Comparison of ENCODE assay signal across 37 mouse cellular contexts in the genomic region with DNA sequence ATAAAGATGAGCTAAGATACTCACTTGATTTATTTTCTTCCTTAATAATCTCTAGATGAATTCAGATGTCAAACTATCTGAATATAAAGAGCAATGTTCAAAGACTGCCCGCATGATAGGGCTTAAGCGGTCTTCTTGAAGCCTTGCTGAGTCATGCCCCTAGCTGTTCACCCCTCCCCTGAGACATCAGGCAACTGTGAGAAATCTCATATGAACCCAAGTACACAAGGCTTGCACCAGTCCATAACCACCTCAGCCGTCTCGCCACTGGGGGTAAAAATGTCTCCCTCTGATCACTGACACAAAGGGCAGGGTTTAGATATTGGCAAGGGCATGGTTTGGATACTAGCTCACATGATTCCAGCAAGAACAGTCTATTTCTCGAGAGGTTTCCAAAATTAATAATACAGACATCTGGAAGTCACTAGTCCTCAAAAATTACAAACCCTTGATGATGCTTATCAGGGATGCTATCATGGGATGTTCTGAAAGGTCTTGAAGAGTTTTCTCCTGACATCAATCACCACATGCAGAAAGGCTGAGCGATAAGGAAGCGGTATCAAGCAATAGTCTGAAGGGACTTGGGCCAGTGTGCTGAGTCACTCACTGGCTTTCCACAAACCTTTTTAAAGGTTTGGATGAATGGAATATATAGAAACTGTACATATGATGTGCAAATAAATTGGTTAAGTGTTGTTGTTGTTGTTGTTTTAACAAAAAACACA. TPM values are rescaled to one million over a fixed set of nuclear protein-coding genes. Genes with fewer than 3 reads are reported as not detected.
DNase-seq lines count a peak whose midpoint lies in the region; ATAC-seq and TF ChIP-seq lines count a peak whose summit lies in the region.
"Had no signal": no experiment of that assay in that cellular context is flagged by ENCODE, and none has a peak within 500 bp of the region (broad histone marks: within the 10 kb centered on the region; RNA-seq: fewer than 3 reads in every experiment).

No protein-coding gene starts in this region.

- DNase-seq in heart, adult 11 months, result peak; percentile 83
- no peak for DNase-seq in heart, embryonic 10.5 days (ENCODE audit: low spot score)
- no peak for DNase-seq in thymus, adult 2 months
- no peak for DNase-seq in cerebellum, postnatal 14 days
- DNase-seq in gastrocnemius, postnatal 14 days, result no peak
- DNase-seq: adrenal gland, postnatal 10 days; cerebellum, adult 11-12 months; cerebellum, adult 9-11 months; gastrocnemius, postnatal 25 days; heart, postnatal 10 days; kidney, adult 11 months; kidney, postnatal 25 days; liver, embryonic 13.5 days; lung, adult 18-20 months; thymus, postnatal 4 days had no signal

- no peak for TF ChIP-seq CTCF in thymus, adult 2 months (IDR thresholded peaks at IDR 0.05; ENCODE audit: borderline replicate concordance, control insufficient read depth, extremely low read depth, insufficient read depth, low read length, poor library complexity)

- no peak for TF ChIP-seq POLR2A in thymus, adult 2 months (IDR thresholded peaks at IDR 0.05; ENCODE audit: control insufficient read depth, extremely low read depth, insufficient read depth, low read length, poor library complexity)

- no peaks in the 10 kb centered on the region for H3K36me3 ChIP-seq in heart, embryonic 10.5 days
- H3K36me3 ChIP-seq in thymus, adult 2 months (ENCODE audit: control insufficient read depth, insufficient read depth, low read length), result no peaks in the 10 kb centered on the region
- H3K36me3 ChIP-seq: embryonic facial prominence, embryonic 10.5 days; embryonic facial prominence, embryonic 15.5 days; heart, embryonic 13.5 days; hindbrain, embryonic 10.5 days; hindbrain, embryonic 15.5 days; limb, embryonic 10.5 days; limb, embryonic 15.5 days; liver, embryonic 13.5 days; midbrain, embryonic 12.5 days had no signal

- intact Hi-C loops in gastrocnemius, postnatal 14 days (cut with DNase I; ENCODE audit: low total_unique reads), result no loop called here

- 79% methylated on average over 7 of the region's 7 CpGs for WGBS in heart, embryonic 10.5 days
- WGBS in thymus, adult 2 months, result 46% methylated on average over 7 of the region's 7 CpGs

- peaks cover 11% of the 10 kb centered on the region for H3K4me1 ChIP-seq in heart, embryonic 10.5 days
- no peaks in the 10 kb centered on the region for H3K4me1 ChIP-seq in thymus, adult 2 months (replicated peaks; ENCODE audit: control insufficient read depth, insufficient read depth, low read length)
- H3K4me1 ChIP-seq: liver, embryonic 13.5 days had no signal

- H3K4me3 ChIP-seq in heart, embryonic 10.5 days, result no peak overlapping the region
- H3K4me3 ChIP-seq in thymus, adult 2 months (ENCODE audit: control insufficient read depth, insufficient read depth, low read length), result no peak overlapping the region
- H3K4me3 ChIP-seq: embryonic facial prominence, embryonic 10.5 days; embryonic facial prominence, embryonic 15.5 days; forebrain, embryonic 13.5 days; heart, adult 2 months; heart, embryonic 13.5 days; hindbrain, embryonic 10.5 days; hindbrain, embryonic 15.5 days; limb, embryonic 10.5 days; limb, embryonic 15.5 days; liver, embryonic 13.5 days; midbrain, embryonic 12.5 days had no signal

- ATAC-seq in common myeloid progenitor, adult 5-6 weeks (replicated peaks; ENCODE audit: low read depth, poor library complexity, severe bottlenecking), result peak; percentile 95
- ATAC-seq in megakaryocyte progenitor cell, adult 5-6 weeks (replicated peaks; ENCODE audit: poor library complexity), result peak; percentile 91
- ATAC-seq: CD4-positive, CD25-positive, alpha-beta regulatory T cell, adult 4 months; forebrain, embryonic 13.5 days; inflammation-experienced regulatory T-cells, adult 6 months; lung, postnatal 0 days had no signal

- H3K9me3 ChIP-seq in heart, embryonic 10.5 days, result no peaks in the 10 kb centered on the region
- H3K9me3 ChIP-seq: embryonic facial prominence, embryonic 10.5 days; embryonic facial prominence, embryonic 15.5 days; forebrain, embryonic 13.5 days; heart, embryonic 13.5 days; hindbrain, embryonic 10.5 days; hindbrain, embryonic 15.5 days; limb, embryonic 10.5 days; limb, embryonic 15.5 days; liver, embryonic 13.5 days; midbrain, embryonic 12.5 days had no signal

- H3K27me3 ChIP-seq in heart, embryonic 10.5 days (ENCODE audit: insufficient read depth, poor library complexity, severe bottlenecking), result no peaks in the 10 kb centered on the region
- no peaks in the 10 kb centered on the region for H3K27me3 ChIP-seq in thymus, adult 2 months (ENCODE audit: control insufficient read depth, insufficient read depth, low read length)
- H3K27me3 ChIP-seq: embryonic facial prominence, embryonic 15.5 days; forebrain, embryonic 13.5 days; heart, embryonic 13.5 days; hindbrain, embryonic 15.5 days; limb, embryonic 15.5 days; liver, embryonic 13.5 days; midbrain, embryonic 12.5 days; Patski had no signal

- no peak overlapping the region for H3K27ac ChIP-seq in heart, embryonic 10.5 days
- H3K27ac ChIP-seq in thymus, adult 2 months (ENCODE audit: control insufficient read depth, insufficient read depth, low read length), result no peak overlapping the region
- H3K27ac ChIP-seq: embryonic facial prominence, embryonic 10.5 days; embryonic facial prominence, embryonic 15.5 days; forebrain, embryonic 13.5 days; heart, adult 2 months; heart, embryonic 13.5 days; hindbrain, embryonic 15.5 days; limb, embryonic 10.5 days; limb, embryonic 15.5 days; liver, embryonic 13.5 days; macrophage; midbrain, embryonic 12.5 days had no signal

RNA-seq across cellular contexts. Expression of a gene that starts 20.0 kb away (rescaled TPM):
- polyA plus RNA-seq in heart, embryonic 10.5 days (2016; fragmentation: Nextera tagmentation; extraction: Ambion mirVana), result 9.2 TPM in 2 replicates
- total RNA-seq in common myeloid progenitor, adult 5-6 weeks (2017), result 1.5 TPM in 1 of 2 replicates, not detected in the other
- 0.15 and 2.0 TPM in 2 replicates for total RNA-seq in megakaryocyte progenitor cell, adult 5-6 weeks (2015)
- 0.71 and 2.5 TPM in 2 replicates for total RNA-seq in megakaryocyte progenitor cell, adult 5-6 weeks (2017)
- polyA plus RNA-seq in thymus, adult 2 months (2012; rRNA removed), result 4.6 and 6.3 TPM in 2 replicates
- total RNA-seq in gastrocnemius, postnatal 14 days (2021), result 1 to 10 TPM; 4.5 to 7.3 TPM
- polyA plus RNA-seq: CD4-positive, CD25-positive, alpha-beta regulatory T cell, adult 4 months had no signal

RNA-seq across cellular contexts. Expression of a gene that starts 32.8 kb away (rescaled TPM):
- not detected in 2 replicates for polyA plus RNA-seq in heart, embryonic 10.5 days (2016; fragmentation: Nextera tagmentation; extraction: Ambion mirVana)
- not detected in 2 replicates for total RNA-seq in common myeloid progenitor, adult 5-6 weeks (2017)
- total RNA-seq in megakaryocyte progenitor cell, adult 5-6 weeks (2015), result not detected in 2 replicates
- total RNA-seq in megakaryocyte progenitor cell, adult 5-6 weeks (2017), result not detected in 2 replicates
- not detected in 2 replicates for polyA plus RNA-seq in thymus, adult 2 months (2012; rRNA removed)
- total RNA-seq in gastrocnemius, postnatal 14 days (2021), result not detected
- total RNA-seq: adrenal gland, postnatal 10 days; gastrocnemius, postnatal 25 days; heart, adult 2 months; heart, postnatal 10 days; layer of hippocampus, adult 18-20 months; layer of hippocampus, postnatal 25 days had no signal
- polyA plus RNA-seq: CD4-positive, CD25-positive, alpha-beta regulatory T cell, adult 4 months; embryonic facial prominence, embryonic 10.5 days; embryonic facial prominence, embryonic 15.5 days; forebrain, embryonic 13.5 days; heart, adult 2 months; heart, embryonic 13.5 days; hindbrain, embryonic 10.5 days; hindbrain, embryonic 15.5 days; inflammation-experienced regulatory T-cells, adult 6 months; kidney, embryonic 14.5 days; limb, embryonic 10.5 days; limb, embryonic 15.5 days; liver, embryonic 13.5 days; lung, postnatal 0 days; macrophage; midbrain, embryonic 12.5 days; neural tube, embryonic 14.5 days; Patski; thymus, postnatal 0 days had no signal
